Mouse (Mus musculus) limb, embryonic 13.5 days (tissue): Measurements from ENCODE around the gene Daam2. TPM values are rescaled to one million over a fixed set of nuclear protein-coding genes. Genes with fewer than 3 reads are reported as not detected.
A peak's percentile ranks its signal among the peaks of the same experiment; 100 is the strongest.

ENCODE experiments used
- ATAC-seq: fragments of 200-750 bp; cut with Nextera tagmentation; 2 replicates; pipeline ENCODE4 v1.8.0; 2017; ENCODE audit warnings: low read depth, moderate number of reproducible peaks, moderate TSS enrichment; ENCODE audit not compliant: low FRiP score
- H3K27ac ChIP-seq: fragments of 300-500 bp; sonication (generic); 2 replicates; pipeline ENCODE4 v1.5.1; 2015; ENCODE audit warnings: inconsistent platforms, mild to moderate bottlenecking, moderate library complexity
- H3K27me3 ChIP-seq: fragments of 300-500 bp; sonication (generic); 2 replicates; pipeline ENCODE4 v1.6.1; 2015; ENCODE audit warnings: mild to moderate bottlenecking, inconsistent platforms
- H3K36me3 ChIP-seq: fragments of 300-500 bp; sonication (generic); 2 replicates; pipeline ENCODE4 v1.6.1; 2015; ENCODE audit warnings: inconsistent platforms, mild to moderate bottlenecking, moderate library complexity
- H3K4me1 ChIP-seq: fragments of 300-500 bp; sonication (generic); 2 replicates; pipeline ENCODE4 v1.6.1; 2015; ENCODE audit warnings: inconsistent platforms
- H3K4me2 ChIP-seq: fragments of 300-500 bp; sonication (generic); replicated peaks from 2 replicates; pipeline ENCODE4 v1.6.1; 2015; ENCODE audit warnings: inconsistent platforms, mild to moderate bottlenecking, moderate library complexity
- H3K4me3 ChIP-seq: fragments of 300-500 bp; sonication (generic); 2 replicates; pipeline ENCODE4 v1.5.1; 2015; ENCODE audit warnings: moderate library complexity, mild to moderate bottlenecking, inconsistent platforms
- H3K9ac ChIP-seq: fragments of 300-500 bp; sonication (generic); 2 replicates; pipeline ENCODE4 v1.6.1; 2015; ENCODE audit warnings: mild to moderate bottlenecking, inconsistent platforms
- H3K9me3 ChIP-seq: fragments of 300-500 bp; sonication (generic); 2 replicates; pipeline ENCODE4 v1.6.1; 2016; ENCODE audit warnings: inconsistent platforms
- WGBS: fragments of 180-500 bp; shearing (Covaris S2); methylation state at CpG from one replicate; pipeline ENCODE4 v1.1.7; 2015; 5-methylcytosine and 5-hydroxymethylcytosine counted together
- polyA plus RNA-seq: library from polyadenylated mRNA; unstranded; fragments of >200 nt; fragmentation: Nextera tagmentation; extraction: Ambion mirVana; gene quantifications from 2 replicates; pipeline ENCODE4 v1.2.1, GENCODE M21; 2015

The Daam2 gene
- polyA plus RNA-seq, 1 experiment from 2014 or later: 14.7 TPM

DNA sequence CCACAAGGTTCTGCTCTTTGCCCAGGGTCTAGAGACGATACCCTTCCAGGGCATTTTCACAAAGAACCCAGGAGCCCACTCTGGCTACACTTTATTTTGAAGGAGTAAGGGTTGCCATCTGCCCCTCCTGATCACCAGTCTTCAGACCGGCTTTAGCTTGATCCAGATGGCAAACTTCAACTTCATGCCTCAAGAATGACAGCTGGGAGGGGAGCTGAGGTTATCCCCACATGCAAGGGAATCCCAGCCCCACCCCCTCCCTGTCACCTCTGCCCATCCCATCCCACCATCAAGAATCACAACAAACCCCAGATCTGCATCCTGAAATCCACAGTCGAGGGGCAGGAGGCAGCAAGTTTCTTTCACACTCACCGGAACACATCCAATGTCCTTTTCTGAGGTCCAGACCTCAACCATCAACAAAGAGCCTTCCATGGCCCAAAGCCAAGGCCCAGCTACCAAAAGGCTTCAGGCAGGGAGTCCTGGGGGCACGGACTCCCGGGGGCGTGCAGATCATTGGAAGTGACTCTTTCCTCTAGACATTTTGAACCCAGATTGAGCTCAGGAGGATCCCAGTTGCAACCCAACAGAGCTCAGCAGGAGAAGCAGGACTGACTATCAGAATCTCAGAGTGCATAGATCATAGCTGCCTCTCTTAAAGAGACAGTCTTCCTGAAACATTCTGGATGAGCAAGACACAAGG is 35.5 kb downstream of the Daam2 start:
- no peak overlapping the region for H3K9ac ChIP-seq
- no peak overlapping the region for H3K4me3 ChIP-seq
- H3K36me3 ChIP-seq: peaks cover 33% of the 10 kb centered on the region
- H3K27me3 ChIP-seq: no peaks in the 10 kb centered on the region
- H3K27ac ChIP-seq: no peak overlapping the region
- no peak for ATAC-seq
- peaks cover 11% of the 10 kb centered on the region; the same call in 1 of the 2 replicates for H3K4me1 ChIP-seq
- 70% methylated on average over 7 of the region's 7 CpGs for WGBS
- peaks cover 3% of the 10 kb centered on the region; the same call in 1 of the 2 replicates for H3K9me3 ChIP-seq
- no peak overlapping the region for H3K4me2 ChIP-seq

DNA sequence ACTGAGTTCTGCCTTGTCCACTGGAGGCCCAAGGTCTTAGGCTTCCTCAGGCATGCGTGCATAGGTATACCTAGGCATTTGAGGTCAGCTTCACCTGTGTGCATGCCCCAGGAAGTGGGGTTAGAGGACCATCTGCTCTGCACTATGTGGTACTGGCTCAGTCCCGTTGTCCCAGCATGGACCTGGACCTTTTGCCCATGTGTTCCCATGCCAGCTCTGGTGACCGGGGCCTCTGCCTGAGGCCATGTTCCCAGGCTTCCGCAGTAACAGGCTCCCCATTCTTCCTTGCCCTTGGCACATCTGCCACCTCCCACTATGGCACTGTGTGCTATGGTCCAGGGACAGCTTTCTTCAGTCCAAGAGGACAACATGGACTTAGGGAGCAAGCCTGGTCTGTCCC is 36.1 kb downstream of the Daam2 start:
- Histone ChIP-seq H3K36me3 (peaks cover 30% of the 10 kb centered on the region), H3K4me2 (no peak overlapping the region), H3K27ac (no peak overlapping the region), H3K4me1 (peaks cover 16% of the 10 kb centered on the region), H3K27me3 (no peaks in the 10 kb centered on the region), H3K9me3 (peaks cover 3% of the 10 kb centered on the region; the same call in 1 of the 2 replicates), H3K4me3 (no peak overlapping the region), H3K9ac (no peak overlapping the region)
- 87% methylated on average over 4 of the region's 4 CpGs for WGBS
- ATAC-seq: no peak

DNA sequence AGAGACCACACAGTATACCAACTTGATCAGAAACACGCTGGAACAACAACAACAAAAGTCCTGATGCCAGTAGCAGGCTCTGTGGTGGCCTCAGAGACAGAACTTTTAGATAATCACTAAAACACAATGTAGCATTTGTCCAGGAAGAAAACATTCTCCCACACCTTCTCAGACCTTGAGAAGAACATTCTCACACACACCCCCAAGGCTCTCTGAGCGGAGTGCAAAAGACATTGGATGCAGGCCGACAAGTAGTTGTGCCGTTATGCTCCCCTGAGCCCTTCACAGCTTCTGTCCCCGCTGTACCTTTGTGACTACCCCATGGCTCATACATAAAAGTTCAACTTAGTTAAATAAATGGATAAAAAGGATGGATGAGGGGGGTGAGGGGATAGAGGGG is 37.6 kb downstream of the Daam2 start:
- Histone ChIP-seq H3K27ac (no peak overlapping the region), H3K36me3 (peaks cover 21% of the 10 kb centered on the region), H3K4me3 (no peak overlapping the region), H3K4me1 (peaks cover 28% of the 10 kb centered on the region), H3K9ac (no peak overlapping the region), H3K27me3 (no peaks in the 10 kb centered on the region), H3K4me2 (no peak overlapping the region), H3K9me3 (peaks cover 3% of the 10 kb centered on the region; the same call in 1 of the 2 replicates)
- no peak for ATAC-seq
- WGBS: 83% methylated on average over 5 of the region's 5 CpGs

DNA sequence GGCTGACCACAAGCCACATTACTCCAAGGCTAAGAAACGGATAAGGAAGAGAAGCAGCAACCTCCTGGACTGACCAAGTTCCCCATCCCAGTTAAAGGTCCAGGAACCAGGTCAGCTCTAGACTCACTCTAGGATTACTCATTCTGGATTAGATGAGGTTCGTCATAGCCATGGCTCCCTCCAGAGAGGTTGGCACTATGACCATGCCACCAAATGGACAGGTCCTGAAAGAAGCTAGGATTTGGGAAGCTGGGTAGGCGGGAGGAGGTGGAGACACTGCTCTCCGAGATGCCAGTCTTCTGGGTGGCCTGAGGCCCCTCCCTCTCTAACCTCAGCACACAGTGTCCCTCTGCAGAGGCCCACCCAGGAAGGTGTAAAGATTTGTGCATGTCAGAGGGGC is 38.2 kb downstream of the Daam2 start:
- peaks cover 3% of the 10 kb centered on the region; the same call in 1 of the 2 replicates for H3K9me3 ChIP-seq
- ATAC-seq: no peak
- H3K4me1 ChIP-seq: peaks cover 31% of the 10 kb centered on the region
- H3K27me3 ChIP-seq: no peaks in the 10 kb centered on the region
- H3K9ac ChIP-seq: no peak overlapping the region
- H3K36me3 ChIP-seq: peaks cover 18% of the 10 kb centered on the region
- no peak overlapping the region for H3K27ac ChIP-seq
- no peak overlapping the region for H3K4me2 ChIP-seq
- no peak overlapping the region for H3K4me3 ChIP-seq
- 80% methylated on average over 4 of the region's 4 CpGs for WGBS

DNA sequence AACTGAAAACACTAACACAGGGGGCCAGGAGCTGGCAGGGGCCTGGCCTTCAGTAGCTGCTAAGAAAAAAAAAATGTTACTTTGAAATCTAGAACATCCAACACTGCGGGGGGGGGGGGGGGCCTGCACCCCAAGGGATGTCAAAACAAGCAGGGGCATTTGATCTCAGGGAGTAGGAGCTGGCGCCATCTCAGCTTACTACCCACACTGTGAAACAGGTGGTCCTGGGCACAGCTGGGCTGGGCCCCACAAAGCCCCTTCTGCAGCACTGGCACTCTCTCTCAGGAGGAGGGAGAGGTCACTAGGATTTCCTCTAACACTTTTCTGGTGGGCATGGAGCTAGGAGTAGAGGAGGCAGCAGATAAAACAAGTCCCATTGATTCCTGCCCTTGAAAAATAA is 39.6 kb downstream of the Daam2 start:
- Histone ChIP-seq H3K36me3 (peaks cover 10% of the 10 kb centered on the region), H3K27me3 (no peaks in the 10 kb centered on the region), H3K9ac (no peak overlapping the region), H3K9me3 (no peaks in the 10 kb centered on the region), H3K4me2 (no peak overlapping the region), H3K4me1 (peaks cover 37% of the 10 kb centered on the region), H3K27ac (no peak overlapping the region), H3K4me3 (no peak overlapping the region)
- WGBS: 50% methylated on average over 2 of the region's 2 CpGs
- ATAC-seq: no peak

DNA sequence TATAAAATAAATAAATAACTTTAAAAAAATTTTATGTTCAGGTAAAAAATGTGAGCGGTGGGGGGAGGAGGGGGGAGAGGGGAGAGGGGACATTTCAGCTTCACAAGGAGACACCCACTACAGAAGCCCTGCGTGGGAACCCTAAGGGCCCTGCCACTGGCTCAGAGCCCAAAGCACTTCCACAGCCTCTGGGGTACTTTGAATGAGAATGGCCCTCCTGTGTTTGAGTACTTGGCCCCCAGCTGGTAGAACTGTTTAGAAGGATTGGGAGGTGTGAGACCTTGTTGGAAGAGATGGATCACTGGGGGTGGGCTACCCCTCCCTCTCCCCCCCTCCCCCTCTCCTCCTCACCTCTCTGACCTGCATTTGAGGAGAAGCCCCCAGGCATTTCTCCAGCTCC is 41.7 kb downstream of the Daam2 start:
- Histone ChIP-seq H3K4me3 (no peak overlapping the region), H3K4me1 (peaks cover 37% of the 10 kb centered on the region), H3K27me3 (no peaks in the 10 kb centered on the region), H3K9me3 (no peaks in the 10 kb centered on the region), H3K9ac (no peak overlapping the region), H3K27ac (no peak overlapping the region), H3K36me3 (peaks cover 10% of the 10 kb centered on the region), H3K4me2 (no peak overlapping the region)
- 24% methylated on average over 2 of the region's 2 CpGs for WGBS
- no peak for ATAC-seq

DNA sequence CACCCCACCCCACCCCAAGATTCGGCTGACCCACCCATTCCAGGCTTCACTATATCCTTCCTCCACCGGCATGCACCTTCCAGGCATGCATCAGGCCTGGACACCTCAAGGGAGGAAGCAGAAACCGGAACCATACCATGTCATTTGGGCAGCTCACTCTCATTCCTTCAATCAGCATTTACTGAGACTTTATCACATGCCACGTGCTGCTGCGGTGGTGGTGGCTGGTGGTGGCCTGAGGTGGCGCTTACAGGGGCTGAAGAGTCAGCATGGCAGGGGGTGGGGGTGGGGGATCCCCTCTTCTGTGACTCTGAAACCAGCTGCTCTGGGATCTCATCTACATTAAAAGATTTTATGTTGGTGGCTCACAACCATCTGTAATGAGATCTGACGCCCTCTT is 42.1 kb downstream of the Daam2 start:
- H3K27ac ChIP-seq: no peak overlapping the region
- H3K4me2 ChIP-seq: no peak overlapping the region
- ATAC-seq: no peak
- WGBS: 52% methylated on average over 7 of the region's 7 CpGs
- no peak overlapping the region for H3K9ac ChIP-seq
- H3K9me3 ChIP-seq: no peaks in the 10 kb centered on the region
- peaks cover 37% of the 10 kb centered on the region for H3K4me1 ChIP-seq
- peaks cover 10% of the 10 kb centered on the region for H3K36me3 ChIP-seq
- H3K27me3 ChIP-seq: no peaks in the 10 kb centered on the region
- no peak overlapping the region for H3K4me3 ChIP-seq

DNA sequence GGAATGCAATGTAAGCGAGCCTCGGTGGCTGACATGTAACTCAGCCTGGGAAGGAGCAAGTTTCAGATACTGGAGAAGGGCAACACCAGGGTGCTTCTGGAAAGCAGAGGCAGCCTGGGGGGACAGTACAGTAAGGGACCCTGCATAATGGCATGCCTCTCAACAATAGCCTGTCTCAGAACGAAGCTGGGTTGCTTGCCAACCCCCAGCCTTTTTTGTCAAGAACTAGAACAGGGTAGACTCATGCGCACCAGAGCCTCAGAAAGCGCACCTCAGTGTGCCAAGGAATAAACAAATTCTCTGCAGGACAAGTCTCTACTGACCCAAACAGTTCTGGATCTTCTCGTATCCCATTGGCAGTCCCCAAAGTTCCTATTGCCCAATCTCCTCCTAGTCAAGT is 43.5 kb downstream of the Daam2 start:
- peaks cover 10% of the 10 kb centered on the region; the same call in 1 of the 2 replicates for H3K36me3 ChIP-seq

DNA sequence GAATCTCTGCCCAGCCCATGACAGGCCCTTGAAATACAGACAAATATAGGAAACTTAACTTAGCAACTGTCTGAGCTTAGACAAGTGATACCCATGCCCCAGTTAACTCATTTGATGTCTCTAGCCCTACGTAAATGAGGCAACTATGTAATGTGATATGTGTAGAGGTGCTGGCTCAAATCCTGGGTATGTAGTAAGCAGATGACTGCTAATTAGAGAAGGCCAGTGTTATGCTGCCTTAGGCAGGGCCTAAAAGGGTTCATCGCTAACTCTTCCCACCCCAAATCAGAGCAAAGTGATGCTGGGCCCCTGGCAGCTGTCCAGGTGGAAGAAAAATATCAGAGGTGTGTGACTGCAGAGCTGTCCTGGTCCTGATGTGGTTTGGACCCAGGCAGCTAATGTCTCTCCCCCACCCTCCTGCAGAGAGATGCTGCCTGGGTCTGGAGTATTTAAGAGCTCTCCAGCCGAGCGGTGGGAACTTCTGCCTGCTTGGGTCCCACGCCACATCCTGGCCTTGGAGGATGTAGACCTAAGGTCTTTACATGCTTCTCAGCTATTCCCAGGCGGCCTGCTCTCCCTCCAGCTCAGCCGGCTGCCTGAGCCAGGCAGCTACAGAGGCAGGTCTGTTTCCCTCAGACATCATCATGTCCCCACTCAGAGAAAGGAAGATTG is 44.4 kb downstream of the Daam2 start:
- H3K4me3 ChIP-seq: no peak overlapping the region
- WGBS: 67% methylated on average over 7 of the region's 7 CpGs

More for the DNA sequence above, 43.5 kb downstream of the Daam2 start:
- WGBS: 82% methylated on average over 6 of the region's 6 CpGs
- Histone ChIP-seq H3K27ac (no peak overlapping the region), H3K4me2 (no peak overlapping the region), H3K4me3 (no peak overlapping the region), H3K9me3 (no peaks in the 10 kb centered on the region), H3K4me1 (peaks cover 43% of the 10 kb centered on the region), H3K9ac (no peak overlapping the region), H3K27me3 (no peaks in the 10 kb centered on the region)
- no peak for ATAC-seq

DNA sequence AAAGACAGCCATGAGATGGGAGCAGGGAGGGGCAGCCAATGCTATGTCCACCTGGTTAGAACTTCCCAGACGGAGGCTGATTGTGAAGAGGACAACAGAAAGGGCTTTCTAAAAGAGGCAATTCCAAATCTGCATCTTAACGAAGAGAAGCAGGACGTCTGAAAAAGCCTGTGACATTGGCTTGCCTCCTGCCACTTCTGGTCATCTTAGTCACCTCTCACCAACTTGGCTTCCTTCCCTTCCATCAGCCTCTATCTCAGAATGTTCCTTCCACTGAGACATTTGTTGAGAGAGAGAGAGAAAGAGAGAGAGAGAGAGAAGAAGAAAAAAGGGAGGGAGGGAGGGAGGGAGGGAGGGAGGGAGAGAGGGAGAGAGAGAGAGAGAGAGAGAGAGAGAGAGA is 47.1 kb downstream of the Daam2 start:
- H3K4me2 ChIP-seq: no peak overlapping the region
- H3K4me1 ChIP-seq: peaks cover 25% of the 10 kb centered on the region
- no peak overlapping the region for H3K9ac ChIP-seq
- no peaks in the 10 kb centered on the region for H3K27me3 ChIP-seq
- WGBS: 72% methylated on average over 3 of the region's 3 CpGs
- H3K9me3 ChIP-seq: no peaks in the 10 kb centered on the region
- no peaks in the 10 kb centered on the region for H3K36me3 ChIP-seq
- no peak overlapping the region for H3K27ac ChIP-seq
- ATAC-seq: no peak
- H3K4me3 ChIP-seq: no peak overlapping the region

More for the DNA sequence above, 44.4 kb downstream of the Daam2 start:
- Histone ChIP-seq H3K27me3 (no peaks in the 10 kb centered on the region), H3K4me2 (no peak overlapping the region), H3K9ac (no peak overlapping the region), H3K36me3 (peaks cover 10% of the 10 kb centered on the region; the same call in 1 of the 2 replicates), H3K4me1 (peaks cover 44% of the 10 kb centered on the region), H3K27ac (no peak overlapping the region), H3K9me3 (no peaks in the 10 kb centered on the region)
- peak; percentile 41; the same call in 1 of the 2 replicates for ATAC-seq

DNA sequence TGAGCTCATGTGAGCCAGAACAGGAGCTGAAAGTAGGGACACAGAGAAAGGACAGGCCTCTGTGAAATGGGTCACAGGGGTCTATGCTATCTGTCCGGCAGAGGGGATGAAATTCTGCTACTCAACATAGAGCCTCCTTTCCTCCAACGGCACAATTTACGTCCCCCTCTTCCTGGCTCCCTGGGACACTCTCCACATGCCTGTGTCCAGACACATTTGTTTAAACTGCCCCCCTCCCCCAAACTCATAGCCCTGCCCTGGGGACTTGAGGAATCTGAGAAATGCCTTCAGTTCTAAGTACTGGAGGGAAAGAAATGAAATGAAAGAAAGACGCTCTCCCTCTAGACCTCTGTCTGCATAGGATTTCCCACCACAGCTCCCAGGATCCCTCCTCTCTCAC is 48.5 kb downstream of the Daam2 start:
- H3K4me2 ChIP-seq: no peak overlapping the region
- 37% methylated on average over 4 of the region's 4 CpGs for WGBS
- peaks cover 20% of the 10 kb centered on the region for H3K4me1 ChIP-seq
- no peak overlapping the region for H3K9ac ChIP-seq
- H3K4me3 ChIP-seq: no peak overlapping the region
- ATAC-seq: no peak
- H3K27ac ChIP-seq: no peak overlapping the region
- peaks cover 8% of the 10 kb centered on the region for H3K36me3 ChIP-seq
- H3K27me3 ChIP-seq: no peaks in the 10 kb centered on the region
- 0 out of 2 replicates have a peak, but pooled peaks cover 6% of the 10 kb centered on the region for H3K9me3 ChIP-seq

DNA sequence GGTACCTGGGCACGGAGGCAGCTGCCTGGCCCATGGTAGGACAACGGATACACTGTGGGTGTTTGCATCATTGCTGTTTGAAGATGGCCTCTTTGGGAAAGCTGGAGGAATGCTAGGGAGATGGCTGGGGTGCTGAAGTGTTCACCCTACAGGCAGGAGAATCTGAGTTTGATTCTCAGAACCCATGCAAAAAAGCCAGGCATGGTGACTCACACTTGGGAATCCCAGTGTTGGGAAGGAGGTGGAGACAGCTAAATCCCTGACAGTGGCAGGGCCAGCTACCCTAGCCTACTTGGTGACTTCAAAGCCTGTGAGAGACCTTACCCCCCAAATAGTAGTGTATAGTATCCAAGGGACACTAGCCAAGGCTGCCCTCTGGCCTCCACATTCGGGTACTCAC is 49.0 kb downstream of the Daam2 start:
- Histone ChIP-seq H3K9me3 (0 out of 2 replicates have a peak, but pooled peaks cover 6% of the 10 kb centered on the region), H3K9ac (no peak overlapping the region), H3K27ac (no peak overlapping the region), H3K27me3 (no peaks in the 10 kb centered on the region), H3K4me1 (peaks cover 19% of the 10 kb centered on the region), H3K36me3 (peaks cover 8% of the 10 kb centered on the region), H3K4me3 (no peak overlapping the region), H3K4me2 (no peak overlapping the region)
- 95% methylated on average over 3 of the region's 3 CpGs for WGBS
- no peak for ATAC-seq
